Mouse (Mus musculus): Measurements from ENCODE around the gene Plcb4. TPM values are rescaled to one million over a fixed set of nuclear protein-coding genes. Genes with fewer than 3 reads are reported as not detected.

Plcb4 gene
- polyA plus RNA-seq, 1 experiment from 2014 or later = 12.4 TPM

DNA sequence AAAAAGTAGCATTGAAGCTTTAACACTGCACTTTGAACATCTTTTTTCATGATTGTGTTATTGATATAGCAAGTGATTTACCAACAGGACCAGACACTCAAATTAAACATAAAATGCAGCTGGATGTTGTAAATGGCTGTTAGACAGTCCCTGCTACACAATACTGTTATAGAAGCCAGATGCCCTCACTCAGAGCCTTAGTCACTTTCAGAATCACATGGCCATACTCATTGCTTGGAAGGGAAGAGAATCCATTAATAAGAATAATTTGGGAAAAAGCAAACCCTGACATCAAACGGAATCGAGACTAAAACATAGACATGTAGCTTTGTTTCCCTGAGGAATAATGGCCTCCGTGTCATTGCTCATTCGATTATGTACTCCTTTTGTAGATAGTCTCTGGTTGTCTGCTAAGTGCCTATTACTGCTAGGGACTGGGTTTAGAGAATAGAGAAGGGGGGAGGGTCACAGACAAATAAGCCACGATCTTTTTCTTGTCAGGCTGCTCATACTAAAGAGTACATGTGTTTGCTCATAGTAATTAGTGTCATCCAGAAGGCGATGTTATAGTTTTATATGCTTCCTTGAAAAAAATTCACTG lies 197.2 kb downstream of the Plcb4 start:
- no peak for DNase-seq (ENCODE audit: low spot score)
- Histone ChIP-seq H3K4me3 (ENCODE audit: low read depth, low read length) (no peak overlapping the region), H3K4me2 (ENCODE audit: low read depth, severe bottlenecking) (no peak overlapping the region), H3K9me3 (ENCODE audit: control insufficient read depth, low read length) (no peaks in the 10 kb centered on the region), H3K27ac (replicated peaks; ENCODE audit: low read depth, low read length) (no peak overlapping the region), H3K36me3 (ENCODE audit: control insufficient read depth, insufficient read depth, low read length) (no peaks in the 10 kb centered on the region), H3K4me1 (ENCODE audit: control insufficient read depth, insufficient read depth, low read length) (no peaks in the 10 kb centered on the region), H3K9ac (ENCODE audit: low read length) (no peak overlapping the region), H3K27me3 (ENCODE audit: control insufficient read depth, insufficient read depth, low read length) (no peaks in the 10 kb centered on the region)
- WGBS = 70% methylated on average over 6 of the region's 6 CpGs
- no peak for ATAC-seq (ENCODE audit: insufficient number of reproducible peaks, low FRiP score, low TSS enrichment, low read depth)

DNA sequence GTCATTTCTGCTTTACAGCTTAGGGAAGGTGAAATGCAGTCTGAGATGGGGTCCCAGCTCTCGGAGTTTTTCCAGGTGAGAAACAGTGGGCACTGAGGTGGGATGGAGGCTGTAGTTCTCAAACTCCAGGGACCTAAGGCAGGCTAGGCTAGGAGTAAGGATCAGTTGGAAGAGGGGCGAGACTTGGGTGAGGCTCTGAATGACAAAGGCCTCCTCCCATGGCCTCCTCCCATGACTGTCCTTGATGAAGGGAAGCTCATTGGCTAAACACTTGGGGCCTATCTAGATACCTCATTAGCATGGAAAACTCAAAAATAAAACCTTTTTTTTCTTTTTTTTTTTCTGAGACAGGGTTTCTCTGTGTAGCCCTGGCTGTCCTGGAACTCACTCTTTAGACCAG lies 198.0 kb downstream of the Plcb4 start:
- Histone ChIP-seq H3K27me3 (ENCODE audit: control insufficient read depth, insufficient read depth, low read length) (no peaks in the 10 kb centered on the region), H3K36me3 (ENCODE audit: control insufficient read depth, insufficient read depth, low read length) (no peaks in the 10 kb centered on the region), H3K4me1 (ENCODE audit: control insufficient read depth, insufficient read depth, low read length) (no peaks in the 10 kb centered on the region), H3K27ac (replicated peaks; ENCODE audit: low read depth, low read length) (no peak overlapping the region), H3K9ac (ENCODE audit: low read length) (no peak overlapping the region), H3K4me3 (ENCODE audit: low read depth, low read length) (no peak overlapping the region), H3K9me3 (ENCODE audit: control insufficient read depth, low read length) (no peaks in the 10 kb centered on the region), H3K4me2 (ENCODE audit: low read depth, severe bottlenecking) (no peak overlapping the region)
- ATAC-seq (ENCODE audit: insufficient number of reproducible peaks, low FRiP score, low TSS enrichment, low read depth) (no peak), DNase-seq (ENCODE audit: low spot score) (no peak)
- WGBS = 94% methylated on average over 2 of the region's 2 CpGs

DNA sequence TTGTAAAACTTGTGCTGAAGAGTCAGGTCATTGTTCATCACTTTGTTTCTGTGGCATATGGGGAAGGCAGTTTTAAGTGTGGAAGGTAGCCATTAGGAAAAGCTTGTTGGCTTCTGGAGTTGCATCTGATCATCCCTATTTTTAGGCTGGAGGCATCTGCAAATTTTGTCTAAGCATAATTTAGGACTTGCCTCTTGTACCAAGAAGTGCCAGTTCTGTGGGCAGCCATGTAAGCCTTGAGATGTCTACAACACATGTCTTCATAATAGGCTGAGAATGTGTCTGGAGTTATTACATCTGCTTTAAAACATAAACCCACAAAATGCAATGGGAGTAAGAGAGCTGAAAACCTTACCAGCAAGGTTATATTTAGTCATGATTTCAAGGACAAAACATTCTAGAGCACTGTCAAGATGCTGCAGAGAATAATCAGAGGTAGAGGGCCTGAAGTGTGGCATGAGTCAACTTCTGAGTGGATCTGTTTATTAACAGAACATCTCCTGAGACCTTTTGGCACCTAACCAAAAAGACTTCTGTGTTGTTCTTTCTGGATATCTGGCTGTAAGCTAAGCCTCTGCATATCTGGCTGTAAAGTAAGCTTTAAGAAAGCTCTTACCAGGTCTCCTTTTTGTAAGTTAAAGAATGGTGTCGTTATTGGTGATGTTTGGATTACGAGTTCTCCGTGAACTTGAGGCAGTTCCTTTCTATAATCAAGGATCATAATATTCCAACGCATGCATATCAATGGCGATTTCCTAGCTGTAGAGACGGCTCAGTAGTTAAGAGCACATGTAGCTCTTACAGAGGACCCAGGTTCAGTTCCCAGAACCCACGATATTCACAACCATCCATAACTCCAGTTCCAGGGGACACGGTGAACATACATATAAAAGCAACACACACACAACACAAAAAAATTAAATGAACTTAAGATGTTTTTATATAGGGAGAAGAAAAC lies 203.0 kb downstream of the Plcb4 start:
- Histone ChIP-seq H3K27ac (replicated peaks; ENCODE audit: low read depth, low read length) (no peak overlapping the region), H3K4me2 (ENCODE audit: low read depth, severe bottlenecking) (no peak overlapping the region), H3K4me1 (ENCODE audit: control insufficient read depth, insufficient read depth, low read length) (peaks cover 5% of the 10 kb centered on the region), H3K27me3 (ENCODE audit: control insufficient read depth, insufficient read depth, low read length) (no peaks in the 10 kb centered on the region), H3K9ac (ENCODE audit: low read length) (no peak overlapping the region), H3K9me3 (ENCODE audit: control insufficient read depth, low read length) (no peaks in the 10 kb centered on the region), H3K4me3 (ENCODE audit: low read depth, low read length) (no peak overlapping the region), H3K36me3 (ENCODE audit: control insufficient read depth, insufficient read depth, low read length) (no peaks in the 10 kb centered on the region)
- no peak for ATAC-seq (ENCODE audit: insufficient number of reproducible peaks, low FRiP score, low TSS enrichment, low read depth)
- 89% methylated on average over 8 of the region's 8 CpGs for WGBS
- no peak for DNase-seq (ENCODE audit: low spot score)

DNA sequence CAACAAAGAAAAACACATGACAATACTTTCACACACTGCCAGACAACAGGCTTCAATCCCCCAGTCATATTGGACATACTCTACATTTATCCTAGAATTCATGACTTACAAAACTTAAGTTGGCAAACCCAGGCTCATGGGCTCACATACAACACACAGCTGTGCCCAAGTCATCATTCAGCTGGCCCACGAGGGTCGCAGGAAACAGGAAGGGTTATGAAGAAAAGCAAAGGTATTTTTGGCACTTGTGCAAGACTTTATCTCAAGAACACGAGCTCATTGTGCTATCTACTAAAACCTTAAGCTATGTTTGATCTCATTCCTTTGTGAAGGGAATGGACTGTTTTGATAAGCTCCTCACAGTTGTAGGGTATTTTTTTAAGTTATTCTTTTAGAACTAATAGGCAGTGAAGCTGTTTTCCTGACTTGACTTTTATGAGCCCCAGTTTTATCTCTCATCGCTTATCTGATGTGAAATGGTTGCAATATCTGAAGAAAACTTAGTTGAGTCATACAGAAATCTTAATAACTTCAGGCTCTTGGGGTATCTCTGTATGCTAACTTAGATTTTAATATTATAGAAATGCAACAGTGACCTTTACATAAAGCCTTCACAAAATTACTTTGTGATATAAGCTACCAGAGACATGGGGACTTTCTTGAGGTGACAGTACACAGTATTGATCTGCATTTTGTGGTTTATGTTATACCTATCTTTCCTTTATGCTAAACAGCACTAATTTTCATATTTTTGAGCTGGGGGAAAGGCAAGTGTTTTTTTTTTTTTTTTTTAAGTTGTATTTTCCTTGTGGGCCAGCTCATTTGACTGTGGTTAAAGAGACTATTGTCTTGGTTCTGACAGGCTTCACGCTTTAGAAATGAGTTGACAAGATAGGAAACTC lies 203.9 kb downstream of the Plcb4 start:
- H3K9me3 ChIP-seq (ENCODE audit: control insufficient read depth, low read length) = no peaks in the 10 kb centered on the region
- no peak overlapping the region for H3K9ac ChIP-seq (ENCODE audit: low read length)
- no peaks in the 10 kb centered on the region for H3K27me3 ChIP-seq (ENCODE audit: control insufficient read depth, insufficient read depth, low read length)
- ATAC-seq (ENCODE audit: insufficient number of reproducible peaks, low FRiP score, low TSS enrichment, low read depth) = no peak
- no peak overlapping the region for H3K4me3 ChIP-seq (ENCODE audit: low read depth, low read length)
- peaks cover 8% of the 10 kb centered on the region for H3K4me1 ChIP-seq (ENCODE audit: control insufficient read depth, insufficient read depth, low read length)
- H3K36me3 ChIP-seq (ENCODE audit: control insufficient read depth, insufficient read depth, low read length) = no peaks in the 10 kb centered on the region
- no peak overlapping the region for H3K27ac ChIP-seq (replicated peaks; ENCODE audit: low read depth, low read length)
- no peak overlapping the region for H3K4me2 ChIP-seq (ENCODE audit: low read depth, severe bottlenecking)
- no peak for DNase-seq (ENCODE audit: low spot score)
- 86% methylated on average over 5 of the region's 5 CpGs for WGBS

DNA sequence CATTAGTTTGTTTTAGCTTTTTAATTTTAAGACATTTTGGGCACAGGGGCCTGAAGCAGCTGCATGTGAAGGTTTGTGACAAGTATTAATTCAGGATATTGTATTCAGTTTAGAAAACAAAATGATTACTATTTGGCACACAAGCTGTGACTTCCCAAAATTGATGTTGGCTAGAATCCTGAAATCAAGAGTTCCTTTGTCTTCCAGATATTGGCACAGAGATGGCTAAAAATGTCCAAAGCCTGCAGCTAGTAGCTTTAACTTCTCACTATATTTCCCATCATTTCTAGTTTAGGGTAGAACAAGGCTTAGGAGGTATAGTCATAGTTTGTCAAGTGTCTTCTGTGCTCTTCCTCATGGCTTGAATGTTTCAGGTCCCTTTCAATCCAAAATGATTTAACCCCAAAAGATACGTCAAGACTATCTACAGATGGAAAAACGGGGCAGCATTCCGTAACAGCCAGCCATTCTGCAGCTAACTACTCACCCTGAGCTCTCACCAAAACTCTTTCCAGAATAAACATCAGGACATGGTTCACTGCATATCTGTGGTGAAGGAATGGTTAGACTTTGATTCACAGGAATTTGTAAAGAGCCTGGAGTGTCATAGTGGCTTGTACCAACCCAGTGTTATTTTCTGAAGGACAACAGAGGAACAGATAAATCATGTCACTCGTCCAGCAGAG lies 204.7 kb downstream of the Plcb4 start:
- no peak for DNase-seq (ENCODE audit: low spot score)
- H3K4me1 ChIP-seq (ENCODE audit: control insufficient read depth, insufficient read depth, low read length) = peaks cover 8% of the 10 kb centered on the region
- no peaks in the 10 kb centered on the region for H3K27me3 ChIP-seq (ENCODE audit: control insufficient read depth, insufficient read depth, low read length)
- no peaks in the 10 kb centered on the region for H3K9me3 ChIP-seq (ENCODE audit: control insufficient read depth, low read length)
- H3K27ac ChIP-seq (replicated peaks; ENCODE audit: low read depth, low read length) = no peak overlapping the region
- H3K36me3 ChIP-seq (ENCODE audit: control insufficient read depth, insufficient read depth, low read length) = no peaks in the 10 kb centered on the region
- no peak overlapping the region for H3K4me2 ChIP-seq (ENCODE audit: low read depth, severe bottlenecking)
- no peak overlapping the region for H3K9ac ChIP-seq (ENCODE audit: low read length)
- no peak overlapping the region for H3K4me3 ChIP-seq (ENCODE audit: low read depth, low read length)
- WGBS = 87% methylated on average over 4 of the region's 4 CpGs
- ATAC-seq (ENCODE audit: insufficient number of reproducible peaks, low FRiP score, low TSS enrichment, low read depth) = no peak

DNA sequence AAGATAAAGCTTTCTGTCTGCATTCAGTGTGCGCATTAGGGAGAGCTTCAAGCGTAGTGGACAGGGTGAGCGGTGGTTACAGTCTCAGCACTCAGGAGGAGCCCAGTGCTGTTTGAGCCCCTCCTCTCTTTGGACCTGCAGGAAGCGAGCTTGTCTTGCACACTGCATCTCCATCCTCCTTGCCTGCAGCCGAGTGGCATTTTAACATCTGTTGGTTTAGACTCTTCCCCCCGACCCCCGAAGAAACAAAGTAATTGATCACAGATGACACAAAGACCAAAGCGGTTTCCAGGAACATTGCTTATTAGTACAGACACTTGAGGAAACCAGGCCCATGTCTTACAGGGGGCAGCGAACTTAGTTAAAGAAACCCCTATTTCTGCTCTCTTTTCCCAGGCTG lies 207.6 kb downstream of the Plcb4 start:
- Histone ChIP-seq H3K9me3 (ENCODE audit: control insufficient read depth, low read length) (no peaks in the 10 kb centered on the region), H3K4me2 (ENCODE audit: low read depth, severe bottlenecking) (peak overlapping the region; percentile 13; the same call in 1 of the 2 replicates), H3K36me3 (ENCODE audit: control insufficient read depth, insufficient read depth, low read length) (no peaks in the 10 kb centered on the region), H3K27me3 (ENCODE audit: control insufficient read depth, insufficient read depth, low read length) (no peaks in the 10 kb centered on the region), H3K4me3 (ENCODE audit: low read depth, low read length) (no peak overlapping the region), H3K4me1 (ENCODE audit: control insufficient read depth, insufficient read depth, low read length) (peaks cover 8% of the 10 kb centered on the region), H3K9ac (ENCODE audit: low read length) (no peak overlapping the region), H3K27ac (replicated peaks; ENCODE audit: low read depth, low read length) (no peak overlapping the region; the same call in 1 of the 2 replicates)
- ATAC-seq (ENCODE audit: insufficient number of reproducible peaks, low FRiP score, low TSS enrichment, low read depth) = peak; percentile 65; the same call in 1 of the 2 replicates
- WGBS = 9% methylated on average over 9 of the region's 9 CpGs
- DNase-seq (ENCODE audit: low spot score) = peak; percentile 66

DNA sequence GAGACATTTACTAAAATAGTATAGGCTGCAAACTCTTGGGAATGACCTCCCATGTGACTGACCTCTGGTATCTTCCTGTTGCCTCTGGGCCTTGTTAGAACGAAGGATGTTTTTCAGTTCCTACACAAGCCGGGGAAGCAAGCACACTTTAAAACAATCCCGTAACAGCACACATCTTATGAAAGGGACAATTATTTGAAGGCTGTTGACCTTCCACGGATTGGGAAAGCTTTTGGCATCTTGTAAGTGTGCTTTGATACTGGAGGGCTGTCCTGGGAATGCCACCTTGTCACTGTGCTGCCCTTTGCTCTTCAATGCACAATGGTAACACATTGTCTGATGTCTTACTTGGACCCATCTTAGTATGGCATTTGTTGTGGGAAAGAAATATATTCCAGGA lies 208.0 kb downstream of the Plcb4 start:
- Histone ChIP-seq H3K9ac (ENCODE audit: low read length) (no peak overlapping the region), H3K4me1 (ENCODE audit: control insufficient read depth, insufficient read depth, low read length) (peaks cover 8% of the 10 kb centered on the region), H3K36me3 (ENCODE audit: control insufficient read depth, insufficient read depth, low read length) (no peaks in the 10 kb centered on the region), H3K27ac (replicated peaks; ENCODE audit: low read depth, low read length) (no peak overlapping the region), H3K4me2 (ENCODE audit: low read depth, severe bottlenecking) (no peak overlapping the region), H3K4me3 (ENCODE audit: low read depth, low read length) (no peak overlapping the region), H3K9me3 (ENCODE audit: control insufficient read depth, low read length) (no peaks in the 10 kb centered on the region), H3K27me3 (ENCODE audit: control insufficient read depth, insufficient read depth, low read length) (no peaks in the 10 kb centered on the region)
- DNase-seq (ENCODE audit: low spot score) = no peak
- WGBS = 12% methylated on average over 4 of the region's 4 CpGs
- ATAC-seq (ENCODE audit: insufficient number of reproducible peaks, low FRiP score, low TSS enrichment, low read depth) = no peak

DNA sequence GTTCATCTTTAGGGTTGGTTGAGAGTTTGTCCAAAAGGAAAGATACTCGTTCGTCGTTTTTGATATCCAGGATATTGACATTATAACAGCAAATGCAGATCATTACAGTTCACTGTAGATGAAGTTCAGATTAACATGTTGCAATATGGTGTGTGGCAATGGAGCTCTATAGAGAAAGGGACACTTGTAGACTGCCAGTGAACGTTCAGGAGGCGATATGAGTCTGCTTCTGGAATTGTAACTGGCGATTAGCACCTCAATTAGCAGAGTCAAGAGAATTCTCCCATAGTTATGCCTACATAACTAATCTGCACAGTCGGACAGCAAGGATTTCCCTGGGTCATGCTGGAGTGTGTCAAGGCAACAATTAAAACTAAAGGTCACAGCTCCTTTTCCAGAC lies 210.8 kb downstream of the Plcb4 start:
- DNase-seq (ENCODE audit: low spot score) = no peak
- no peak overlapping the region for H3K4me2 ChIP-seq (ENCODE audit: low read depth, severe bottlenecking)
- no peak for ATAC-seq (ENCODE audit: insufficient number of reproducible peaks, low FRiP score, low TSS enrichment, low read depth)
- H3K36me3 ChIP-seq (ENCODE audit: control insufficient read depth, insufficient read depth, low read length) = no peaks in the 10 kb centered on the region
- 81% methylated on average over 7 of the region's 7 CpGs for WGBS
- H3K4me1 ChIP-seq (ENCODE audit: control insufficient read depth, insufficient read depth, low read length) = peaks cover 8% of the 10 kb centered on the region
- H3K4me3 ChIP-seq (ENCODE audit: low read depth, low read length) = no peak overlapping the region
- H3K9ac ChIP-seq (ENCODE audit: low read length) = no peak overlapping the region
- no peak overlapping the region for H3K27ac ChIP-seq (replicated peaks; ENCODE audit: low read depth, low read length)
- H3K27me3 ChIP-seq (ENCODE audit: control insufficient read depth, insufficient read depth, low read length) = no peaks in the 10 kb centered on the region
- H3K9me3 ChIP-seq (ENCODE audit: control insufficient read depth, low read length) = no peaks in the 10 kb centered on the region
